Mouse (Mus musculus): Measurements from ENCODE around the gene Ghrh.

DNA sequence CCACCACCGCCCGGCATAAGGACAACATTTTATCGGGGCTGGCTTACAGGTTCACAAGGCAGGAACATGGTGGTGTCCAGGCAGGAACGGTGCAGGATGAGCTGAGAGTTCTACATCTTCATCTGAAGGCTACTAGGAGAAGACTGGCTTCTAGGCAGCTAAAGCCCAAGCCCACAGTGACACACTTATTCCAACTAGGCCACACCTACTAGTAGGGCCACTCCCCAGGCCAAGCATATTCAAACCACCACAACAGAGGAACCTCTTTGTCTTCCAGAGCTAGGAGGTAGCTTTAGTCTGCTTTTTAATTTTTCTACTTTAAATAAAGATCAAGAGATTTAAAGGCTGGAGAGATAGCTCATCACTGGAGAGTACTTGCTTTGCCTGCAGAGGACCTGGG is 46.2 kb upstream of the Ghrh start:
- TF ChIP-seq CTCF (IDR thresholded peaks at IDR 0.05; ENCODE audit: low read depth, low read length) (no peak), POLR2A (IDR thresholded peaks at IDR 0.05; ENCODE audit: borderline replicate concordance, low read depth, low read length) (no peak)
